Mouse (Mus musculus): ENCODE data around the gene Fibcd1. TPM values are rescaled to one million over a fixed set of nuclear protein-coding genes. Genes with fewer than 3 reads are reported as not detected.

The Fibcd1 gene
- total RNA-seq, 2 experiments from 2014 or later: 108 to 110 TPM

DNA sequence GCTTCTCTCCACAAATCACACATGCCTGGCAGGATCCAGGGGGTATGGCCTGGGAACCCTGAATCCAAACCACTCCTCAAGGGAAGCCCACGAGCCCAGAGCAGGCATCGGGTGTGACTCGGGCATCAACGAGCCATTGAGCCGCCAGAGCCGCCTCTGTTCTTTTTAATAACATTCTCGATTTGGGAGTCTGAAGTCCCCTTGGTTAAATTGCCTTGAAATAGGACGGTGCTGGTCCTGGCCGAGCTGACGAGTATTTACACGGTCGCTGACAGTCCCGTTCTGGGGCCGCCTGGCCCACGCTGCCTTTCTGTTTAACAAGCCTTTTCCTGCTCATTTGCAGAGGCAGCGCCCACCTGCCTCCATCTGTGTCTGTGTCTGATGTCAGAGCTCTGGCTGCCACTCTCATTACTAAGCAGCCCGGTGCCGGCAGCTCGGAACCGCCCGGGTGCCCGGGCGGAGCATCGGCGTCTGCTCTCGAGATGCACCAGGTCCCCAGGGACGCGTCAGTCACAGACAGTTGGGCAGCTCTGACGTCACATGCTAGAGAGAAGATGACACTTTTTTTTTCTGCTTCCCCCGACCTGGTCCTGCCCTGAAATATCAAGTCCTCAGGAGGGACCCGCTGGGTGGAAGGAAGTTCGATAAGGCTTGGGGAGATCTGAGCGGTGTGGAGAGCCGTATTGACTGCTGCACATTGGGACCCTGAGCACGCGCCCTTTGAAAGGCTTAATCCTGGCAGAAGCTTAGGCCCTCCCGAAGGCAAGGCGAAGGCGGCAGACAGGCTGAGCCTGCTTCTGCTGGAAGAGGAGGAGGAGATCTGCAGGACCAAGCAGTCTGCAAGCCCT, 23.1 kb downstream of the Fibcd1 start:
- DNase-seq (ENCODE audit: low spot score in 2 of 2): peak; percentile 80 to 86
- Histone ChIP-seq H3K4me3 (peak overlapping the region; percentile 43), H3K27ac (peak overlapping the region; percentile 85)
- no peak for TF ChIP-seq CTCF (conservative IDR thresholded peaks at IDR 0.05)

DNA sequence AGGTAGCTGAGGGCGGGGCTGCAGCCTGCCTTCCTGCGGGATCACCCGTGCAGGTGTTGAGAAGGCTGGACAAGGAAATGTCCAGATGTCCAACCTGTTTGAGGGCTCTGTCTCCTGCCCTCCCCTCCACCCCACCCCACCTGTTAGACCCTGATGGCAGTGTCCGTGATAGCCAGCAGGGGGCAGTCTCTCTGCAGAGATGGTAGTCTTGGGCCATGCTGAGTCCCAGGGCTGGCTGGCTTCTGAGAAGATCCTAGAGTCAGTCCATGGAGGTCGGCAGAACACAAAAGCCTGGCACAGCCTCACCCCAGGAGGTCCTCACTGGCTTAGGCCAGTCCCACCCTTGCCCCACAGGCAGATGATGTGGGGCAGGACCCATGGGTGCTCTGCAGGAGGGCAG, 30.4 kb downstream of the Fibcd1 start:
- Histone ChIP-seq H3K27ac (no peak overlapping the region), H3K4me3 (no peak overlapping the region)
- DNase-seq (ENCODE audit: low spot score in 2 of 2): peak; percentile 54 to 78
- TF ChIP-seq CTCF (conservative IDR thresholded peaks at IDR 0.05): peak; percentile 83

DNA sequence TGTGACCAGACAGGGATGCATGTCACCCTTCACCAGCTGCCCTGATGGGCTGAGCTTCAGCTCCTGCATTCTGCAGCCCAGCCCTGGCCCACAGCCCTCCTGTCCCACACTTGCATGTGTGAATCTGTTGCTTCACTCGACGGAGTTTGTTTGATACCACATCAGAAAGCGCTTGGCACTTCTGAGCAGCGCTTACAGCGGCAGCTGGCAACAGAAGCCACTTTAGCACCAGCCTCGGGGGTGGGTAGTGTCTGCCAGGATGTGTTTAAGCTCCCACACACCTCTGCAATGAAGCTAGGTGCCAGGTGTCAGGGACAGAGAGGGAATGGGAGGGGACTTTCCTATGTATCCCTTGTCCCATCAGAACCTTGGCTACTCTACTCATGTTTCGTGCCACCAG, 31.1 kb downstream of the Fibcd1 start:
- DNase-seq (ENCODE audit: low spot score in 2 of 2): no peak
- Histone ChIP-seq H3K27ac (no peak overlapping the region), H3K4me3 (no peak overlapping the region)
- TF ChIP-seq CTCF (conservative IDR thresholded peaks at IDR 0.05): no peak

DNA sequence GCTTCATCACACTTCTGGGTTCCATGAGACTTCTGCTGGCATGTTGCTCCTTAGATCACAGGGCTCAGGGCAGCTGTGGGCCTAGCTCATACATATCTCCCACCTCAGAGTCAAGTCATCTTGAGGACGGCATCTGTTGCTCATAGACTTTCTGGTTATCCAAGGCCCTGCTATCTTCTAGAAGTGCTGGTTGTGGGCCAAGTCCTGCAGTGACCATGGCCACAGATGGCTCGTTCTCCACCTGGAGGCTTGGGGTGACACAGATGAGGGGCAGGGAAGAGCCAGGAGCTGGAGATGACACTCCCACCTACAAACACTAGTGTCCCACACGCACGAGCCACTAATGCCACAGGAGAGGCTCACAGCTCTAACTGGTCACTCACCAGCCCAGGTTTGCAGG, 32.2 kb downstream of the Fibcd1 start:
- TF ChIP-seq CTCF (conservative IDR thresholded peaks at IDR 0.05): no peak
- no peak overlapping the region for H3K27ac ChIP-seq
- no peak overlapping the region for H3K4me3 ChIP-seq
- DNase-seq (ENCODE audit: low spot score in 2 of 2): no peak

DNA sequence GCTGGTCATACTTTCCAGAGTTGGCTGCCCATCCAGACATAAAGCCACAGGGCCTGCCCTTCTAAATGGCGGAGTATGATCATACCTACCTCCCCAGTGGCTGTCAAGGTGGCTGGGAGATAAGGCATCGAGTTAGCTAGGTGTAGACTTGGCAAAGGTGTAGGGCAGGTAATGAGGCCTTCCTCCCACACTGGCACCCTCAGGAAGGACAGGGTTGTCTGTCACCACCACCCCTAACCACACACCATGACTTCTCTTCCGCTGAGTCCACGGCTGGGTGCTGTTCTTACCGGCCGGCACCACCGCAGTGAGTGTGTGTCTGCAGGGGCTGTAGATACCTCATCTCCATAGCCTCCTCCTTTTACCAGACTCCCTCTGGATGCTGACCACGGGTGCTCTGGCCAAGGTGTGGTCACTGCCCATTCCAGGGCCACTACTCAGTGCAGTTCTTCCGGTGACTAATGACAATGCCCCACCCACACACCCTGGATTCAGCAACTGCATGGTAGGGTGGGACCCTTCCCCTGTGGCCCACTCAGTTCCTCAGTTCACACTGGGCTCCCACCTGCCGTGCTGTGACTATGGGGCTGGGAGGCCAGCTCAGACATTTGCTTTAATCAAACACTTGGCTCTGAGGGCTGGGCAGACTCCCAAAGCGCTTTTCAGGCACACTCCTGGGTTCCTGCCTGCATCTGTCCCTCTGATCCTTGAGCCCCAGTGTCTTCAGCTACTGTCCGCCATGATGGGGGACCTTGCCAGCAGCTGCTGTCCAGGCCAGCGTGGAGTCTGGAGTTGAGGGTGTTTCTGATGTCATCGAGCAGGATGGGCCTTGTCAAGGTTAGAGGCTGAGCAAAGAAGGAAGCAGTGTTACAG, 34.5 kb downstream of the Fibcd1 start:
- no peak for DNase-seq (ENCODE audit: low spot score in 2 of 2)
- no peak for TF ChIP-seq CTCF (conservative IDR thresholded peaks at IDR 0.05)
- H3K27ac ChIP-seq: no peak overlapping the region
- H3K4me3 ChIP-seq: no peak overlapping the region

DNA sequence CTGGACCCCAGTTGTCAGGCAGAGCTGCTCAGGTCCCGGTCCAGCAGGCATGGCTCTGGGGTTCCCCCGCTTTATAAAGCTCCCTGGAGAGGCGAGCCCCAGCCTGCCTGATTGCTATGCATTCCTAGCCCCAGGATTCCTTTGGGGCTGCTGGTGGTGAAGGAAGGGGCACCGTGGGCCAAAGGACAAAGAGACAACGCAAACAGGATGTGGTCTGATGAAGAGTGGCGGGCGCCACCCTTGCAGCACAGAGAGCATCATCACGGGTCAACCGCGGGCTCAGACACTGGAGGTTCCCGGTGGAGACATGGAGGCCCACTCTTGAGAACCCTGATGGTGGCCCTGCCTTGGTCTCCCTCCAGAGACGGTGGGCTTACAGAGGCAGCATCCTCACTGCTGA, 35.4 kb downstream of the Fibcd1 start, which contains the start of gene Qrfp:
Gene Qrfp, minus strand, starts transcription at position 137 of the 400 bp plus-strand sequence.
- DNase-seq (ENCODE audit: low spot score in 2 of 2): no peak
- Histone ChIP-seq H3K4me3 (no peak within 1 kb of the TSS), H3K27ac (no peak within 1 kb of the TSS)
- no peak for TF ChIP-seq CTCF (conservative IDR thresholded peaks at IDR 0.05)

DNA sequence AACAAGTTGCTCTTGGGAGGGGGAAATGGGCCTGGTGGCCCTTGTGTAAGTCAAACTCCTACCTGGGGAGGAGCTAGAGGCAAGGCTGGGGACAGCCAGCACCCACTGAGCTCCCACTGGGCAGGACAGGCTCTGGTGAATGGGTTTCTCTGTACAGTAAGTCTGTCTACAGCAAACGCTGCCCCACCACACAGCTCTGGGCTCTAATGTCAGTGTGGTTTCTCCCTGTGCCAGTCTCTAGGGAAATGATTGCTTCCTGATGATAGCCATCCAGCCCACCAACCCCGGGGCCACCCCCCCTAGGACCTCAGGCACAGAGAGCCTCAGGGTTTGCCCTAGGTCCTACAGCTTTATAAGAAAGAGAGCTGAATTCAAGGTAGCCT, 36.5 kb downstream of the Fibcd1 start:
- no peak for DNase-seq (ENCODE audit: low spot score in 2 of 2)
- no peak overlapping the region for H3K4me3 ChIP-seq
- no peak for TF ChIP-seq CTCF (conservative IDR thresholded peaks at IDR 0.05)
- H3K27ac ChIP-seq: no peak overlapping the region

DNA sequence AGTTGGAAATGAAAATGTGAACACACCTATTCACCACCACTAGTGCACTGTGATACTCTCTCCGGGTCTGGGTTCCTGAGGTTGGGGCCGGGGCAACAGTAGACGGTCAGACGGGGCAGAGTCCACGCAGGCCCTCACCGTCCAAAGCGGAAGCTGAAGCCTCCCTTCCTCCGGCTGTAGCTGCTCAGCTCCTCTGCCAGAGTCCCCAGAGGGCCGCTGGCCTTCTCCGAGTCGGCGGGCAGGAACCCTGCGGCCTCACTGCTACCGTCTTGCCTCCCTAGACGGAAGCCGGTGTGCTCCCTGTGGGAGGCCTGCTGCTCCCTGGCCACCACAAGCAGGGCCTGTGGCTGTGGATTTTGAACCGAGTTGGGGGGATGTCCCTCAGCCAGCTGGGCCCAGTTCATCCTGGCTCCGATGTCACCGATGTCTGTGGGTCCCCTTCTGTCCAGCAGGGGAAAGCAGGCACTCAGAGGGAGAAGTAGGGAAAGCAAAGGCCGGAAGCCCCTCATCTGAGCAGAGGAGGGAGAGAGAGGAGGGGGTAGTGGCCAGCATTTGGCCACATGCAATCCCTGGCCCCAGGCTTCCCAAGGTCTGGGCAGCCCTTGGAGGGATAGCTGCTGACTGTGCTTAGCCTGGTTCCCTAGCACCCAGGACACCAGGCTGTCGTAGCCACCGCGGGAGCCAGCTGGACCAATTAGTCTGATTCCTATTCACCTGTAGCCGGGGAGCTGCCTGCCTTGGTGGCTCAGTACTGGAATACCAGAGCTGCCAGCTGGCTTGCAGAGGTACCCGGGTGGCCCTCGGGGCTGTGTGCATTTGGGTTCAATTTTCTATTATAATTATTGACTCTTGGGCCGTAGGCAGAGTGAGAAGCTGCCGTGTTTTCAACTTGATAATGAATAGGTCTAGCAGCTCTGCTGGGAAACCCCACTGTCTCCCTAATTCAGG, 37.1 kb downstream of the Fibcd1 start:
- H3K27ac ChIP-seq: no peak overlapping the region
- no peak for DNase-seq (ENCODE audit: low spot score in 2 of 2)
- H3K4me3 ChIP-seq: no peak overlapping the region
- peak; percentile 31 for TF ChIP-seq CTCF (conservative IDR thresholded peaks at IDR 0.05)

DNA sequence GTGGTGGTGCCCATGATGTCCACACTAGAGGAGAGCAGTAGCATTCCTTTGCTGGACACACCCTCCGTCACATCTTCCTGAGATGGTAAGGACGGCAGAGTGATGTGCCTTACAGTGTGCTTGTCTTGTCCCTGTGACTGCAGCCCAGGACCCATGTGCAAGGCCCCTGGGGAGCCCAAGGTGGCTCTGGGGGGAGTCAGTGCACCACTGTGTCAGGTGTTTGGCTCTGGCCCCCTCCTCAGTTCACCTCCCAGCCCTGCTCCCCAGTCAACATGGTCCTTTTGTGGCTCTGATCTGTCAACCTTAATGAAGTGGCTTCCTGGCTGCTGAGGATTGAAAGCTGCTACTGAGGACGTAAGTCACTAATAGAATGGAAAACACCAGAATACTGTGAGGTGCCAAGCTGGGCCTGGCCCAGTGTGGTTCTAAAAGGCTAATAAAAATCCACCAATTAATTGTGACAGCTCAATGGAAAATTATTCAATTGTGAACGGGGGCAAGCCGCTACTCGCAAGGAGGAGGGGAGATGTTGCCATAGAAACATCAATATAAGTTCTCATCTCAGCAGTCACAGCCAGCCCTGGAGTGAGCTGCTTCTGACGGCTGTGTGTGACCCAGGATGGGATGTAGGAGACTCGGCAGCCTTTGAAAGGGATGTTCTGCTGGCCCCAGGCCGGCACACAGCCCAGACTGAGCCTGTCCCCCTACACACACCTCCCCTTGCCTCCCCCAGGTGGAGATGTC, 39.0 kb downstream of the Fibcd1 start:
- no peak for TF ChIP-seq CTCF (conservative IDR thresholded peaks at IDR 0.05)
- H3K27ac ChIP-seq: no peak overlapping the region
- DNase-seq (ENCODE audit: low spot score in 2 of 2): no peak
- H3K4me3 ChIP-seq: no peak overlapping the region

DNA sequence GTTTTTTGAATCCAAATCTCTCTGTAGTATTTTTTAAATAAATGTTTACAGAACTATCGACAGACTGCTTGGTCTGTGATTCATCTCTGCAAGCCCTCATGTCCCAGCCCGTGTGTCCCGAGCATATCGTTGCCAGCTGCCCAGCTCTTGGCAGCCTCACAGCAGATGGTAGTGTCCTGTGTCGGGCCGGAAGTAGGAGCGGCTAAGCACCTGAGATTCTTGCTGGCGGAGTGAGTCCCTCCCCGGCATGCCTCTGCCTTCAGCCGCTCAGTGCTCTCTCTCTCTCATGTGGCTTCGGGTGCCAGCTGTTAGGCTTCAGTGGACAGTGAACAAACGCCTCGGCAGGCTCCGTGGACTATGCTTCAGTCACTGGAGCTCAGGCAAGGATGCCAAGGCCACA, 42.3 kb downstream of the Fibcd1 start:
- TF ChIP-seq CTCF (conservative IDR thresholded peaks at IDR 0.05): no peak
- no peak for DNase-seq (ENCODE audit: low spot score in 2 of 2)
- Histone ChIP-seq H3K4me3 (no peak overlapping the region), H3K27ac (peak overlapping the region; percentile 29; the same call in 1 of the 2 replicates)

DNA sequence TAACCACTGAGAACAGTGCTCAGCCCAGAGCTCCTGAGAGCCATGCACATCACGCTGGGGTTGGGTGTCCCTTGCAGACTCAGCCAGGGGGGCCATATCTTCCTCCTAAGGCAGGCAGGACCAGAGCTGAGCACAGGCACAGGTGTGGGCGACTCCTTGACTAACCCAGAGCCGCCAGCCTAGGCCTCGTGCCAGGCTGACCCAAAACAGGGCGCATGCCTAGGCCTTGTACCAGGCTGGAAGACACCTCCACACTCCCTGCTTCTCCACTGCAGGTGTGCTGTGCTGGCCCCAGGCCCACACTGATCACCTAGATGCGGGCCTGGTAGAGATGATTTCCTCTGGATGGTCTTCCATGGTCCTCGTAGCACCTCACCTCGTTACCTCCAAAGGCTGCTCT, 43.0 kb downstream of the Fibcd1 start:
- H3K4me3 ChIP-seq: no peak overlapping the region
- no peak for DNase-seq (ENCODE audit: low spot score in 2 of 2)
- H3K27ac ChIP-seq: peak overlapping the region; percentile 29; the same call in 1 of the 2 replicates
- TF ChIP-seq CTCF (conservative IDR thresholded peaks at IDR 0.05): no peak

DNA sequence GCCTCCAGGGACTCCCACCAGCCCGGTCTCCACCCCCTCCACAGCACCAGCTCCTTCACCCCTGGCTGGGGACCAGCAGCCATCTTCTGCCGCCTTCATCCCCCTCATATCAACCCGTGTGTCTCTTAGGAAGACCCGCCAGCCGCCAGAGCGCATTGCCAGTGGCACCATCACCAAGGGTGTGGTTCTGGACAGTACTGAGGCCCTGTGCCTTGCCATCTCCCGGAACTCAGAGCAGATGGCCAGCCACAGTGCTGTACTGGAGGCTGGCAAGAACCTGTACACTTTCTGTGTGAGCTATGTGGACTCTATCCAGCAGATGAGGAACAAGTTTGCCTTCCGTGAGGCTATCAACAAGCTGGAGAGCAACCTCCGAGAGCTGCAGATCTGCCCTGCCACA, 44.4 kb downstream of the Fibcd1 start:
- no peak overlapping the region for H3K27ac ChIP-seq
- no peak for TF ChIP-seq CTCF (conservative IDR thresholded peaks at IDR 0.05)
- H3K4me3 ChIP-seq: no peak overlapping the region
- DNase-seq (ENCODE audit: low spot score in 2 of 2): no peak

All from layer of hippocampus, adult 2 months (tissue).